Mouse (Mus musculus): ENCODE results near the gene Ltf.

Gene Ltf

GRCm38 (mm10) chr9:111019022-111019421 is at the start of gene Ltf:
Gene Ltf, plus strand, starts transcription at chr9:111019271.
- no peak for DNase-seq (ENCODE audit: low read depth)

GRCm38 (mm10) chr9:110979411-110979810 is 39.7 kb upstream of the Ltf start:
- no peak for DNase-seq (ENCODE audit: low read depth)

- no peak for DNase-seq (ENCODE audit: low read depth)
Observed at GRCm38 (mm10) chr9:110982351-110982750, 36.7 kb upstream of the Ltf start.

- no peak for DNase-seq (ENCODE audit: low read depth)
Observed at GRCm38 (mm10) chr9:110984096-110984495, 35.0 kb upstream of the Ltf start.

GRCm38 (mm10) chr9:110985541-110985940 is 33.5 kb upstream of the Ltf start:
- no peak for DNase-seq (ENCODE audit: low read depth)

- no peak for DNase-seq (ENCODE audit: low read depth)
Observed at GRCm38 (mm10) chr9:110985951-110986350, 33.1 kb upstream of the Ltf start.

GRCm38 (mm10) chr9:110987331-110987730 is 31.7 kb upstream of the Ltf start:
- no peak for DNase-seq (ENCODE audit: low read depth)

GRCm38 (mm10) chr9:110988078-110988477 is 31.0 kb upstream of the Ltf start:
- no peak for DNase-seq (ENCODE audit: low read depth)

- no peak for DNase-seq (ENCODE audit: low read depth)
Observed at GRCm38 (mm10) chr9:110989141-110989540, 29.9 kb upstream of the Ltf start.

GRCm38 (mm10) chr9:110989543-110989942 is 29.5 kb upstream of the Ltf start:
- no peak for DNase-seq (ENCODE audit: low read depth)

- no peak for DNase-seq (ENCODE audit: low read depth)
Observed at GRCm38 (mm10) chr9:110990204-110990603, 28.9 kb upstream of the Ltf start, which contains the start of gene Rtp3. Gene Rtp3, minus strand, starts transcription at chr9:110990583.

GRCm38 (mm10) chr9:110993281-110993709 is 25.8 kb upstream of the Ltf start:
- DNase-seq (ENCODE audit: low read depth), result no peak

- peak; percentile 56 for DNase-seq (ENCODE audit: low read depth)
Observed at GRCm38 (mm10) chr9:110994716-110995172, 24.3 kb upstream of the Ltf start.

- DNase-seq (ENCODE audit: low read depth), result peak; percentile 86
Observed at GRCm38 (mm10) chr9:110997245-110997644, 21.8 kb upstream of the Ltf start.

- no peak for DNase-seq (ENCODE audit: low read depth)
Observed at GRCm38 (mm10) chr9:110999056-110999455, 20.0 kb upstream of the Ltf start.

GRCm38 (mm10) chr9:110999856-111000255 is 19.2 kb upstream of the Ltf start:
- no peak for DNase-seq (ENCODE audit: low read depth)

- DNase-seq (ENCODE audit: low read depth), result no peak
Observed at GRCm38 (mm10) chr9:111001621-111002020, 17.4 kb upstream of the Ltf start.

- DNase-seq (ENCODE audit: low read depth), result no peak
Observed at GRCm38 (mm10) chr9:111003279-111003678, 15.8 kb upstream of the Ltf start.

- no peak for DNase-seq (ENCODE audit: low read depth)
Observed at GRCm38 (mm10) chr9:111006544-111006943, 12.5 kb upstream of the Ltf start.

- no peak for DNase-seq (ENCODE audit: low read depth)
Observed at GRCm38 (mm10) chr9:111009763-111010162, 9.3 kb upstream of the Ltf start.

GRCm38 (mm10) chr9:111011550-111011949 is 7.5 kb upstream of the Ltf start:
- DNase-seq (ENCODE audit: low read depth), result no peak

- no peak for DNase-seq (ENCODE audit: low read depth)
Observed at GRCm38 (mm10) chr9:111012041-111012440, 7.0 kb upstream of the Ltf start.

- no peak for DNase-seq (ENCODE audit: low read depth)
Observed at GRCm38 (mm10) chr9:111015658-111016057, 3.4 kb upstream of the Ltf start.

GRCm38 (mm10) chr9:111026791-111027190 is 7.7 kb downstream of the Ltf start:
- DNase-seq (ENCODE audit: low read depth), result no peak

GRCm38 (mm10) chr9:111033717-111034116 is 14.6 kb downstream of the Ltf start:
- no peak for DNase-seq (ENCODE audit: low read depth)
